Mouse (Mus musculus): ENCODE data around the gene Sdhb. TPM values are rescaled to one million over a fixed set of nuclear protein-coding genes. Genes with fewer than 3 reads are reported as not detected.

Gene Sdhb
- total and polyA plus RNA-seq, 3 experiments, result 292 to 414 (median 342) TPM

DNA sequence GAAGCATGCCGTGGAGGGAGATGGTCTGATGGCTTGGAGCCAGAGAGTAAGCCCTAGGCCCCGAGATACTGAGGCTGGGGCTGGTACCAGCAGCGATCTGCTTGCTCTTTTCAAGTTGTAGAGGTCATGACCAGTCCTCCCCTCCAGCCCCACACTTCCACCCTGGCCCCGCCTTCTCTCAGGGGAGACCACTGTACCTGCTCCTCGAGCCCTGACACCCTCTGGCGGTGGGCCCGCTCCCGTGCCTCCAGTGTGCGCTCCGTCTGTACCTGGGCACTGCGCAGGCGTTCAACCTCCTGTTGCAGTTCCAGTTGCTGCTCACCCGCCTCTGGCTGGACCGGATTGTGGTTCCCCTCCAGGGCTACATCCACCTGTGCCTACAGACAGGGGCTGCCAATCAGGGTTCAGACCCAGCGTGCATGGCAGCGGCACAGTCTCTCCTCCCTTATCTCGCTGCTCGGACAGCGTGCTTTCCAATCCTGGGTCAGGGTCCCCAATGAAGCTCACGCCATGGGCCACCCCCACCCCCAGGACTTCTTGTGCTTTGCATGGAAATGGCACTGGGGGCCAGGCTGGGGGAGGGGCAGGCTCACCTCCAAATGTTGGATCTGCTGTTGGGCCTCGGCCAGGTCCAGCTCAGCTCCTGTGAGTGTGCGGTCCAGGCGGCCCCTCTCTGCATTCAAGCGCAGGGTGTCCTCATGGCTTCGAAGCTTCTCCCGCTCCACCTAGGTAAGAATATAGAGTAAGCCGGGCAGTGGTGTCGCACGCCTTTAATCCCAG lies 56.8 kb downstream of the Sdhb start:
- H3K4me3 ChIP-seq (ENCODE audit: control insufficient read depth in 1 of 2, insufficient read depth in 1 of 2, low read depth in 2 of 2, low read length in 2 of 2), result no peak overlapping the region
- H3K27ac ChIP-seq (ENCODE audit: control insufficient read depth, low read depth, low read length), result no peak overlapping the region
- TF ChIP-seq EP300 (IDR thresholded peaks at IDR 0.05; ENCODE audit: low read depth in 1 of 2, low read length in 2 of 2) (no peak), TBP (IDR thresholded peaks at IDR 0.05; ENCODE audit: low read depth, low read length) (no peak), RAD21 (IDR thresholded peaks at IDR 0.05; ENCODE audit: low read depth, low read length) (no peak), MAX (IDR thresholded peaks at IDR 0.05; ENCODE audit: low read length) (no peak), RCOR1 (IDR thresholded peaks at IDR 0.05; ENCODE audit: low read depth, low read length) (no peak), CHD2 (IDR thresholded peaks at IDR 0.05; ENCODE audit: low read length) (no peak), MAFK (IDR thresholded peaks at IDR 0.05; ENCODE audit: borderline replicate concordance, low read depth, low read length) (no peak), MXI1 (IDR thresholded peaks at IDR 0.05; ENCODE audit: low read depth, low read length) (no peak), E2F4 (IDR thresholded peaks at IDR 0.05; ENCODE audit: borderline replicate concordance, low read depth, low read length) (no peak), CTCF (IDR thresholded peaks at IDR 0.05 in 2 of 3, conservative IDR thresholded peaks at IDR 0.05 in 1 of 3; ENCODE audit: control insufficient read depth in 1 of 3, insufficient read depth in 1 of 3, low read depth in 2 of 3, low read length in 3 of 3, poor library complexity in 1 of 3, severe bottlenecking in 1 of 3) (no peak), TCF12 (IDR thresholded peaks at IDR 0.05; ENCODE audit: low read depth, low read length) (no peak), SMC3 (IDR thresholded peaks at IDR 0.05; ENCODE audit: low read depth, low read length) (no peak), BHLHE40 (IDR thresholded peaks at IDR 0.05; ENCODE audit: borderline replicate concordance, low read depth, low read length) (no peak), MYB (IDR thresholded peaks at IDR 0.05; ENCODE audit: low read depth, low read length) (no peak), ZMIZ1 (IDR thresholded peaks at IDR 0.05; ENCODE audit: low read depth, low read length) (no peak)
- DNase-seq (ENCODE audit: low read depth, low spot score), result no peak
- H3K9ac ChIP-seq (ENCODE audit: control insufficient read depth, low read depth, low read length, poor library complexity, severe bottlenecking), result no peak overlapping the region
- H3K36me3 ChIP-seq (ENCODE audit: control insufficient read depth in 1 of 2, insufficient read depth in 2 of 2, low read length in 2 of 2), result no peaks in the 10 kb centered on the region
- no peaks in the 10 kb centered on the region for H3K79me2 ChIP-seq (ENCODE audit: control insufficient read depth, insufficient read depth, low read length, poor library complexity)
- H3K4me1 ChIP-seq (ENCODE audit: control insufficient read depth in 1 of 2, insufficient read depth in 2 of 2, low read length in 2 of 2), result no peaks in the 10 kb centered on the region
- H3K9me3 ChIP-seq (replicated peaks; ENCODE audit: insufficient read depth, low read length), result no peaks in the 10 kb centered on the region
- no peaks in the 10 kb centered on the region for H3K27me3 ChIP-seq (ENCODE audit: control insufficient read depth in 1 of 2, insufficient read depth in 2 of 2, low read length in 2 of 2)

DNA sequence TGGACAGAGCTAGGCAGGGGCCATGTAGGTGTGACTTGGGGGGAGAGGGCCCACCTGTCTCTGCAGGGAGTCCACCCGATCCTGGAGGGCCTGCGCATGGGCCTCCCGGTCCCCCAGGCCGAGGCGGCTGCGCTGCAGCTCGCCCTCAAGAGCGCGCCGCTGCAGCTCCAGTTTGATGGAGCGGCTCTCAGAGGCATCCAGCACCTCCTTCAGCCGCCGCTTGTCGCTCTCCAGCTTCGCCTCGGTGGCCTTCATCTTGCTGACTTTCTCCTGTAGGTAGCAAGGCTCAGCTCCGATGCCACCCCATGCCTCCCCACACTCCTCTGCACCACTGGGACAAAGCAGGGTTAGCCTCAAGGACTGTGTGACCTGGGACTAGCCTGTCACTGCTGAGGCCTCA lies 59.2 kb downstream of the Sdhb start:
- TF ChIP-seq CTCF (IDR thresholded peaks at IDR 0.05 in 2 of 3, conservative IDR thresholded peaks at IDR 0.05 in 1 of 3; ENCODE audit: control insufficient read depth in 1 of 3, insufficient read depth in 1 of 3, low read depth in 2 of 3, low read length in 3 of 3, poor library complexity in 1 of 3, severe bottlenecking in 1 of 3) (no peak), POLR2A (IDR thresholded peaks at IDR 0.05; ENCODE audit: control insufficient read depth in 1 of 2, insufficient read depth in 1 of 2, low read depth in 1 of 2, low read length in 2 of 2, poor library complexity in 1 of 2) (no peak), POLR2AphosphoS5 (IDR thresholded peaks at IDR 0.05; ENCODE audit: borderline replicate concordance, low read depth, low read length) (no peak), JUND (IDR thresholded peaks at IDR 0.05; ENCODE audit: low read depth, low read length) (no peak), TAL1 (IDR thresholded peaks at IDR 0.05; ENCODE audit: low read length) (no peak), MXI1 (IDR thresholded peaks at IDR 0.05; ENCODE audit: low read depth, low read length) (no peak), MAX (IDR thresholded peaks at IDR 0.05; ENCODE audit: low read length) (no peak), ETS1 (IDR thresholded peaks at IDR 0.05; ENCODE audit: low read depth, low read length) (no peak), MAFK (IDR thresholded peaks at IDR 0.05; ENCODE audit: borderline replicate concordance, low read depth, low read length) (no peak), UBTF (IDR thresholded peaks at IDR 0.05; ENCODE audit: borderline replicate concordance, insufficient read depth, low read depth, low read length) (no peak), TCF12 (IDR thresholded peaks at IDR 0.05; ENCODE audit: low read depth, low read length) (no peak)
- Histone ChIP-seq H3K4me1 (ENCODE audit: control insufficient read depth in 1 of 2, insufficient read depth in 2 of 2, low read length in 2 of 2) (no peaks in the 10 kb centered on the region), H3K27me3 (ENCODE audit: control insufficient read depth in 1 of 2, insufficient read depth in 2 of 2, low read length in 2 of 2) (no peaks in the 10 kb centered on the region), H3K9me3 (replicated peaks; ENCODE audit: insufficient read depth, low read length) (no peaks in the 10 kb centered on the region), H3K27ac (ENCODE audit: control insufficient read depth, low read depth, low read length) (no peak overlapping the region), H3K4me3 (ENCODE audit: control insufficient read depth in 1 of 2, insufficient read depth in 1 of 2, low read depth in 2 of 2, low read length in 2 of 2) (no peak overlapping the region), H3K36me3 (ENCODE audit: control insufficient read depth in 1 of 2, insufficient read depth in 2 of 2, low read length in 2 of 2) (no peaks in the 10 kb centered on the region), H3K9ac (ENCODE audit: control insufficient read depth, low read depth, low read length, poor library complexity, severe bottlenecking) (no peak overlapping the region), H3K79me2 (ENCODE audit: control insufficient read depth, insufficient read depth, low read length, poor library complexity) (no peaks in the 10 kb centered on the region)
- DNase-seq (ENCODE audit: low read depth, low spot score), result no peak
